Mouse (Mus musculus) cerebellum, postnatal 25 days (tissue): ENCODE measurements around the gene Polr3g.
A peak's percentile ranks its signal among the peaks of the same experiment; 100 is the strongest.
"Not testable (repeated sequence)": the region's sequence is repeated elsewhere in the genome, so short reads cannot be mapped to it uniquely, and the experiment has no call there.

Experiments used
- DNase-seq, 2 experiments: peaks; one replicate each; pipeline ENCODE4 v3.0.0; 2021; ENCODE audit warnings: mixed read lengths in 2 of 2

The Polr3g gene

GRCm38 (mm10) chr13:81684884-81685283 lies 25.9 kb downstream of the Polr3g start:
- no peak for DNase-seq

GRCm38 (mm10) chr13:81684258-81684657 lies 26.6 kb downstream of the Polr3g start:
- DNase-seq: no peak

GRCm38 (mm10) chr13:81683107-81683506 lies 27.7 kb downstream of the Polr3g start:
- no peak for DNase-seq

- no peak for DNase-seq
Observed at GRCm38 (mm10) chr13:81675333-81675732, 35.5 kb downstream of the Polr3g start.

- no peak for DNase-seq
Observed at GRCm38 (mm10) chr13:81667713-81668112, 43.1 kb downstream of the Polr3g start.

- DNase-seq: peak; percentile 61 to 70
Observed at GRCm38 (mm10) chr13:81664331-81664698, 46.5 kb downstream of the Polr3g start.

GRCm38 (mm10) chr13:81663566-81664330 lies 47.1 kb downstream of the Polr3g start:
- DNase-seq: peak; percentile 47 to 50

GRCm38 (mm10) chr13:81658053-81658752 lies 52.6 kb downstream of the Polr3g start:
- DNase-seq: no peak

GRCm38 (mm10) chr13:81657351-81658052 lies 53.3 kb downstream of the Polr3g start, which contains the start of gene Lysmd3:
Gene Lysmd3 (plus strand): TSS chr13:81657663.
- peak; percentile 94 to 98 for DNase-seq

- DNase-seq: no peak
Observed at GRCm38 (mm10) chr13:81657008-81657350, 53.8 kb downstream of the Polr3g start.

- peak in 1 of 2 experiments; percentile 31 for DNase-seq
Observed at GRCm38 (mm10) chr13:81656091-81656850, 54.5 kb downstream of the Polr3g start.

- not testable (repeated sequence) for DNase-seq
Observed at GRCm38 (mm10) chr13:81650382-81650781, 60.4 kb downstream of the Polr3g start.

GRCm38 (mm10) chr13:81646348-81646747 lies 64.5 kb downstream of the Polr3g start:
- DNase-seq: no peak

GRCm38 (mm10) chr13:81644047-81644565 lies 66.7 kb downstream of the Polr3g start:
- no peak for DNase-seq

- DNase-seq: no peak
Observed at GRCm38 (mm10) chr13:81642491-81643149, 68.2 kb downstream of the Polr3g start.

GRCm38 (mm10) chr13:81641289-81642045 lies 69.3 kb downstream of the Polr3g start:
- peak; percentile 53 to 75 for DNase-seq

GRCm38 (mm10) chr13:81640881-81641280 lies 69.9 kb downstream of the Polr3g start:
- DNase-seq: no peak

- no peak for DNase-seq
Observed at GRCm38 (mm10) chr13:81639624-81640023, 71.2 kb downstream of the Polr3g start.

GRCm38 (mm10) chr13:81632720-81633415 lies 77.9 kb downstream of the Polr3g start, which contains the start of gene Adgrv1:
Gene Adgrv1 (minus strand): TSS chr13:81633154.
- DNase-seq: peak; percentile 81 to 90

- DNase-seq: no peak
Observed at GRCm38 (mm10) chr13:81630566-81630965, 80.2 kb downstream of the Polr3g start.
